Mouse (Mus musculus) left cerebral cortex, postnatal 4 days (tissue): ENCODE measurements around the gene 1700037C18Rik. TPM values are rescaled to one million over a fixed set of nuclear protein-coding genes. Genes with fewer than 3 reads are reported as not detected.

ENCODE experiments used
- DNase-seq: peaks from one replicate; pipeline ENCODE4 v3.0.0-alpha.2; 2022
- intact Hi-C: fragments of 180-260 bp; cut with DNase I; formaldehyde crosslinking; loops from one replicate; pipeline ENCODE4 v1.15.1; 2025
- total RNA-seq, 2 experiments: library from RNA; stranded (reverse); gene quantifications; 2 replicates each; pipeline ENCODE4 v1.2.3; 2021

The 1700037C18Rik gene
- 1 to 10 TPM; 7.0 to 9.4 TPM for total RNA-seq

DNA sequence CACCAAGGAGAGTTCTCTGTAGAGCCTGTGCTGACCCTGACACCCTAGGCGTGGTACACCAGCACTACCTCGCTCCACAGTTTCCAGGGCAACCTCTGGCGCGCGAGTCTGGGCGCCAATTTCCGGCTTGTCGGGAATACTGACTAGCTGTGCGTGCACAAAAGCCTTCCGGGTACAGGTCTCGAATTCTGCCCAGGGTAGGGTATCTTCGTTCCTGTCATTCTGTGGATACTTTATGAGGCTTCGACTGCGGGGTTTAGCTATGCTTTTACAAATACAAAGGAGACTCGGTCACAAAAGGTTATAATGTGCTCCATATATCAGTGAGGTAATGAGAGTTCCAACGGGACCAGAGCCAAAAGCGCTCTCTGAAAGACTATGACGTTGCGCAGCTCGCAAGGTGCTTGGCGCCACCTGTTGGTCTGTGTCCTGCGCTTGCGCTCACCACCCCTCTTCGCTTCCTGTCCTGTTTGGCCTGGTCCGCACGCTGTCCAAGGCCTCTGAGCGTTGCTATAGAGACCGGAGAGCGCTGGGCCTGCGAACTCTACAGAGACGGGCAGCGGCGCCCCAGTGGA, at the start of gene 1700037C18Rik, which contains the start of gene Cluap1:
TSS of gene 1700037C18Rik (minus strand) at position 153 of the 575 bp plus-strand sequence.
TSS of gene Cluap1 (plus strand) at position 265 of the 575 bp plus-strand sequence.
- intact Hi-C loops, result no loop called here

DNA sequence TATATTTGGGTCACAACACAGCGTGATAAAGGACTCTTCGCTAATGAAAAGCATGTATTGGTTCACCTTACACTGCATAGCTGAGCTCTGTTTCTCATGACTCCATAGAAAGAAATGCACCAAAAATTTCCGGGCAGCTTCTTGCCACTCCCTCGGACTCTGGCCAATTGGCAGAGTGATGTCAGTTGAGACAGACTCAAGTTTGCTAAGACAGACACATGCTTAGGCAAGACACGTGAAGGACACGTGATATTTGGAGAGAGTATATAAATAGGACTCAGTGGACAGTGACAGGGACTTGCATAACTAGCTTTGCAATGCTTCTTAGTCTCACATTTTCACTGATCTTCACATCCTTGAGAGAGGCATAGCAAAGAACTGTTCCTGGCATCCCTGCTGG, 47.9 kb upstream of the 1700037C18Rik start:
- intact Hi-C loops, result no loop called here
- no peak for DNase-seq

More for the DNA sequence above, at the start of gene 1700037C18Rik, which contains the start of gene Cluap1:
- peak; percentile 94 for DNase-seq

DNA sequence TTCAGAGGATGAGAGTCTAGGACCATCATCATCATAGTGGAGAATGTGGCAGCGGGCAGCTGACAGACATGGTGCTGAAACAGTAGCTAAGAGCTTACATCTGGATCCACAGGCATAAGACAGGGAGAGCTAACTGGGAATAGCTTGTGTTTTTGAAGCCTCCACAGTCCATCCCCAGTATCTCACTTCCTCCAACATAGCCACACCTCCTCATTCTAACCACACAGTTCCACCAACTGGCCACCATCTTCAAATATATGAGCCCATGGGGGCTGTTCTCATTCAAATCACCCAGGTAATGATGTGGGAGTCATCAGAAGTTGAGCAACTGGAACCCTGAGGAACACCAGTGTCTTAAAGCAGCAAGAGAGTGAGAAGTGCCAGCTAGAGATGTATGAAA, 42.7 kb upstream of the 1700037C18Rik start:
- DNase-seq, result no peak
- intact Hi-C loops, result no loop called here

DNA sequence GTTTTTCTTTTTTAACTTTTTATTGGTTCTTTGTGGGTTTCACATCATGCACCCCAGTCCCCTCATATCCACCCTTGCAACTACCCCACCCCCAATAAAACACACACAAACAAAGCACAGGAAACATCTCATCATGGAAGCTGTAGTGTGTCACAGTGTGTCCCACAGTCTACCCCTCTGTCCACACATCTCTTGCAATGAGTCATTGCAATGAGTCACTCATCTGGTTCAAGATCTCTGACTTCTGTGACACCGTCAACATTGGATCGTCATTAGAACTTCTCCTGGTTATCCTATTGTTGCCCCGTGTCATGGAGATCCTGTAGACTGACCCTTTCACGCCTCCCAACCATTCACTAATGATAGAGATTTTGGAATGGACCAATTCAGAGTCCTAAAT, 26.2 kb upstream of the 1700037C18Rik start:
- no peak for DNase-seq
- intact Hi-C loops, result no loop called here

DNA sequence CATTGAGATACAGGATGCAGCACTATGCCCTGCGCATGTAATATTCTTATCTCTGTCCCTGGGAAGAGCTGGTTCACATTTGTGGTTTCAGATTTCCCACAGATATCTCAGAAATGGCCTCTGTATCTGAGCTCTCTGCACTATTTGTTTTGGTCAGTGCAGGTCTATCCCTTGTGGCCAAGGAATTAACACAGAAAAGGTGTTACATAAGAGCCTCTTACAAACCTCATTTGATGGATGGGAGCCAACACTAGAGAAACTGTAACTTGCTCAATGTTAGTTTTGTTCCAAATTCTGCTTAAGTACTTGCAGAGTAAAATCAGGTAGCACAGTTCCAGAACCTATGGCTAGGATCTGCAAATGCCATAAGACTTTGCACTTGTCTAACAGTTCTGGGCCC, 25.6 kb upstream of the 1700037C18Rik start:
- DNase-seq, result no peak

DNA sequence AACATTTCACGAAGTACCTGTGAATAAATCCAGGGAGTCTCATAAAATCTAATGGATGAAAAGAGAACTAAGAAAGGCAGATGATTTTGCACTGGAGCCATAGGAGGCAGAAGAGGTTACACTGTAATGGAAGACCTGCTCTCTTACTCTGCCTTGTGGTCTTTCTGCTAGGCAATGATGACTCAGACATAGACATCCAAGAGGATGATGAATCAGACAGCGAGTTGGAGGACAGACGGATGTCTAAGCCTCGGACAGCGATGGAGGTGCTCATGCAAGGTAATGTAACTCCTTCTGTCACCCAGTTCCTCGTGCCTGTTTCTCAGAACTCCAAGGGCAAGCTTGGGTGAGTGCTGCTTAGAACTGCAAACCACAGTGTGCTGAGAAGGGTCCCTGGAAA, 25.0 kb upstream of the 1700037C18Rik start:
- DNase-seq, result no peak
- intact Hi-C loops, result no loop called here

More for the DNA sequence above, 25.6 kb upstream of the 1700037C18Rik start:
- intact Hi-C loops, result no loop called here

DNA sequence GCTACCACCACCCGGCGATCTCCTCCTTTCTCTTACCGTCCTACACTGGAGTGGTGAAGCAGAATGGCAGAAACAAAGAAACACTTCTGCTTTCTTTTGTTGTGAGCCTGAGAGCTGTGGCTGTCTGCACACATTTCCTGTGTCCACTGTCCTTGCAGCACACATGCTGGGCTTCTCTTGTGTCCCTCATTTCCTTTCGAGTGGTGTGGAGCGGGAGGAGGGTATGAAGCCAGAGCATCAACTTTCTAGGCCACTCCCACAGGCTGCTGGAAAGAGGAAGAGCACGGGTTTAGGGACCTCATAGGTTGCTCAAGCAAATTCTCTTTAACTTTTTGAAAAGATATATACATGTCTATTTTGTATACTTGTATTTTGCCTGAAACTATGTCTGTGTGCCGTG, 20.7 kb upstream of the 1700037C18Rik start:
- intact Hi-C loops, result loop anchor here (10.0 kb wide), 1 partner anchor 66 kb away; no protein-coding TSS in a partner anchor
- no peak for DNase-seq

DNA sequence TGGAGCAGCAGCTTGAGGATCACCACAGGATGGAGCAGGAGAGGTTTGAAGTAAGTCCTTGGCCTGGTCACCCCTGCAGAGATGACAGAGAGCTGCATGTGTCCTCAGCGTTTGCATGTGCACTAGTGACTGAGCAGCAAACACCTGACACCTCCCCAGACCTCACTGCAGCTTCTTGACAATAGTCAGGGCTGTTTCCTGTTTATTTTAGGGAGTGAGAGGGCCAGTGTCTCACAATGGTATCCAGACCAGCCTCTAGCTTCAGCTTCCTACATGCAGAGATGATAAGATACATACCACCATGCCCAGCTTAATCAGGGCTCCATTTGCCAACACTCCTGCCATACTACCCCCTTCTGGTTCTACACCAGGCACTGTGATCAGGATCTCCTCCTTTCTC, 20.1 kb upstream of the 1700037C18Rik start:
- intact Hi-C loops, result loop anchor here (10.0 kb wide), 1 partner anchor 66 kb away; no protein-coding TSS in a partner anchor
- no peak for DNase-seq

DNA sequence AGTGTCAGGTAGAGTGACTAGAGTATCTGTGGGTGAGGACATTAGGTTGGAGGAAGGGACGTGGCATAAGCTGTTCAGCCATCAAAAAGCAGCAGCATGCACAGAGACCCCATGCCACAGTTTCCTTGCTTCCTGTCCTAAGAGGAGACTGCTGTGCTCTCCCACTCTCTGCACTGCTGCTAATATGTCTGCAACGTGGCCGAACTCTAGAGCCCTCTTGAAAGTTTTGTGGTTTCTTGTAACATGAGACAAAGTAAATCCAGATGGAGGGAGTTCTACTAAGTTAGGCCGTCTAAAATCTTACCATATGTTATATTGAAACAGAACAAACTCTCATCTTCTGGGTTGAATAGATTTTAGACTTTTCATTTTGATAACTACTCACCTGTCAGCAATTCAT, 15.5 kb upstream of the 1700037C18Rik start:
- DNase-seq, result no peak
- intact Hi-C loops, result loop anchor here (10.0 kb wide), 1 partner anchor 71 kb away; no protein-coding TSS in a partner anchor

DNA sequence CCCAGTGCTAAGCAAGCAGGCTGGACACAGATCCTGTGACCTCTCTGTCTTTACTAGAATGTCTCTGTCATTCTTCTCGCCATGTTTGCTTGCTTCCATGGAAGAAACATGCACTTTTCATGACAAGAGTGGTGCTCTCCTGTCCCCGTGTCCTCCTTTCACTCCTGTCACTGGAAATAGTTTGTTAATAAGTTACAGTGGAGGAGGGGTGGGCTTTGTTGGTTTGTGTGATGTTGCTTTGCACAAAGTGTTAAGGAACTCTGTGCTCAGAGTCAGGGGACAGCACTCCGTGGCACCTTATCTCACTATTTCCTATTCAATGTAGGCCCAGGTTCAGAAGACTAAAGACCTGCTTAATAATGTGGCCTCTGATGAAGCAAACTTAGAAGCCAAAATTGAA, 15.0 kb upstream of the 1700037C18Rik start:
- DNase-seq, result no peak
- intact Hi-C loops, result loop anchor here (10.0 kb wide), 1 partner anchor 71 kb away; no protein-coding TSS in a partner anchor

DNA sequence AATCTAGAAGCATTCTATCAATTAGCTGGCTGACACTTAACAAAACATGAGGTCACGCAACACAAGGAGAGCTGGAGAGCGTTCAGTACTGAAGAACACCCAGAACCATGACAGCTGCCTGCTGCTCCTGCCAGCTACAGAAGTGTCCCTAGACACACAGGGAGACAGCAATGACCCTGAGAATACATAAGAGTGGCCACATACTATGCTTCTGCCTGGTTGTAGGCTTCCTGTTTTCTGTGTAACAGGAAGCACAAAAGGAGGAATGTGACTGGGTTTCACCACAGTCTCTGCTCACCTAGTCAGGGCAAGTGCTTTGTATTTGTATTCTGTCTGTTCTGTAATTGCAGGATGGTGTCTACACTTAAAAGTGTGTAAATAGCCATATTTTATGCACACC, 12.3 kb upstream of the 1700037C18Rik start:
- intact Hi-C loops, result loop anchor here (10.0 kb wide), 1 partner anchor 74 kb away; no protein-coding TSS in a partner anchor

DNA sequence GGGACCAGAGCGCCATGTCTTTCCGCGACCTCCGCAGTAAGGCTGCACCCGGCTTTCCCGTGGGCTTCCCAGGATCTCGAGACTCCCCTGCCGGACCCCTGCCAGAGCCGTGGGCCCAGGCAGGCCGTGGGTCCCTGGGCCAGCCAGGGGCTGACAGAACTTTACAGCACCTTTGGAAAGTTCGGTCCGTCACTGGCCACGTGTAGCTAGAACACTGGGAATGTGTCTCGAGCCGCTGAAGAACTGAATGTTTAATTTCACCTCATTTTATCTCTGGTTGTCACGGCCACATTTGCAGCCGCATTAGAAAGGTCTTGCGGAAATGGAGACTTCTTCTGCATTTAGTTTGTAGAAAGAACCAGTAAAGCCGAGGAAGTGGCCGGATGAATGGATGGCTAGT, 629 bp upstream of the 1700037C18Rik start:
- intact Hi-C loops, result no loop called here
- no peak for DNase-seq

More for the DNA sequence above, 12.3 kb upstream of the 1700037C18Rik start:
- DNase-seq, result no peak

DNA sequence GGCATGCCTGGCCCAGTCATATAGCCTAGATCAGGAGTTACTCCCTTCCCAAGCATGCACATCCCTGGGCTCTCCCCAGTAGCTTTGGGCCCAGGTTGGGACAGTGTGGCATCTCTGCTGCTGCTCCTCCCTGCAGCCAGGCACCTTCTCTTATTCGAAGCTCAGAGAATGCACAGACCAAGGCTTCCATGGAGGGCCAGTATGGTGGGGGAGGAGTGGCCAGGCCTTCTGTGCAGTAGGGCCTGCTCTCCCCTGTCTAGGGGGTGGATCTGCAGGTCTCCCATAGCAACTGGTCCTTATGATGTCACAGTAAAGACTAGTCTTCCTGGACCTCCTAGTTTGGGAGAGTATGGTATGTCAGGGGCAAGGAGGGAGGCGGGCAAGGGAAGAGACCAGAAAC, 1.0 kb downstream of the 1700037C18Rik start:
- intact Hi-C loops, result no loop called here
- no peak for DNase-seq

DNA sequence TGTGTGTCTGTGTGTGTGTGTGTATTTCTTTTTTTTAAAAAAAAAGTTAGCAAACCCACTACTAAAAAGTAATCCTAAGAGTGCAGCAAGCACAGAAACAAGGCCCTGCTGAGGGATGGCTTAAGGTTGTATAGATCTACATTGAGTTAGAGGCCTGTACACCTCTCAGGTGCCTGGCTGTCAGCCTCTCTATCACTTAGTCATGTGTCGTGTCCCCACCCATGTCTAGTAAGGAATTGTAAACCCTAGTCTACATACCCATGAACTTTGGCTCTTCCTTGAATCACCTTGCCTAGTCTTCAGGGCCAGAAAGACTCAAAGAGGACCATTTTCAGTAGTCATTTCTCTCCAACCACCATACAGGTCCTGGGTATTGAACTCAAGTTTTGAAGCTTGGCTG, 11.9 kb downstream of the 1700037C18Rik start:
- DNase-seq, result no peak
- intact Hi-C loops, result no loop called here

DNA sequence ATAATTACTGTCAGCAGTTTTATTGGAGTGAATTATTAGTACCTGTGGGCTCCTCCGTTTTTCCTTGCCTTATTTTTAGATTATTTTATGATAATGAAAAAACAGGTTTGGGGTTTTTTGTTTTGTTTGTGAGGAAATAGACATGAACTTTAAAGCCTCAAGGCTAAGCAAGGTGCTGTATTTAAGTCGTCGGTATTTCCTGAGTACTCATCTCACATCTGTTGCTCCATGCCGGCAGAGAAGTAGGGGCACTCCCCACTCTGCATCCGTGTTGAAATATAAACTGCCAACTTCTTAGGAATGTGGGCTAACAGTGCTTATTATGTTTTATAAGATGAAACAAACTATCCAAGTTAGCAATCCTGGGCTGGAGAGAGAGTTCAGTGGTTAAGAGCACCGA, 12.4 kb downstream of the 1700037C18Rik start:
- intact Hi-C loops, result no loop called here

DNA sequence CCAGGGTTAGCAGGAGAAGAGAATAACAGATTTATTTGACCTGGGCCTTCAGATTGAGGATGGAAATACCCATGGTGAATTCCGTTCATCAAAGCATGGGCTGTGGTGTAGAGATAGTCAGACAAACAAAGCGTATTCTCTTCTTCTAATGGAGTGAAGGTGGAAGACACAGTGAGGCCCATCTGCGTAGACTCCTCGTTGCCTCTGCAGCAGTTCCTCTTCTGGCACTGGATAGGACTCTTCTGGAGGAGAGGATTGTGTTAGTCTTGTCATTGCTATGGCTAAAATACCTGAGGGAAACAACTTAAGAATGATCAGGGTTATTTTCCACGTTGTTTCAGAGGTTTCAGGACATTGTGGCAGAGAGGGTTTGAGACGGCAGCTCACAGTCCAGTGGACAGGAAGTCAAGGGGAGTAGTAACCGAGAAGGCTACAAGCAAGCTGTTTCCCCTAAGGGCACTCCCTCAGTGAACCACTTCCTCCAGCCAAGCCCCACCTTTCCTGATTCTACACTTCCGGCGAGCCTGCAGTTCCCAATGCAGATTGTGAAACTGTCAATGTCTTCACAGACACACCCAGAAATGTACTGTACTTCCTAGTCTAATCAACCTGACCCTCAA, 13.2 kb downstream of the 1700037C18Rik start:
- intact Hi-C loops, result no loop called here
- no peak for DNase-seq

More for the DNA sequence above, 12.4 kb downstream of the 1700037C18Rik start:
- DNase-seq, result no peak

DNA sequence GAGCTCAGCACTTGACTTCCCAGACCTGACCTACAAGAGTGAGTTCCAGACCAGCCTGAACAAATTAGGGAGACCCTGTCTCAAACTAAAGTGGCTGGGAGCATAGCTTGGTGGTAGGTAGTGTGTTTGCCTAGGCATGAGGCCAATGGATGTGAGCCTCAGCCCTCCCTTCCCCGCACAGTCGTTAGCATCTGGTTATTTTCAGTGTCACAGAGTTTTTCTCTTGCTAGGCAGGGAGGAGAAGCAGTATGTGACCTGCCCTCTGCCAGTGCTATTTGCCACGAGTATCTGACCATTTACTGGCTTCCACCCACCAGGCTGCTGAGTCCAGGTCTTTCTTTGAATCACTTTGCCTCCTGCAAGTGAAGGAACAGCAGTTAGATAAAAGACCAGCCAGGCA, 14.8 kb downstream of the 1700037C18Rik start:
- no peak for DNase-seq
- intact Hi-C loops, result no loop called here

DNA sequence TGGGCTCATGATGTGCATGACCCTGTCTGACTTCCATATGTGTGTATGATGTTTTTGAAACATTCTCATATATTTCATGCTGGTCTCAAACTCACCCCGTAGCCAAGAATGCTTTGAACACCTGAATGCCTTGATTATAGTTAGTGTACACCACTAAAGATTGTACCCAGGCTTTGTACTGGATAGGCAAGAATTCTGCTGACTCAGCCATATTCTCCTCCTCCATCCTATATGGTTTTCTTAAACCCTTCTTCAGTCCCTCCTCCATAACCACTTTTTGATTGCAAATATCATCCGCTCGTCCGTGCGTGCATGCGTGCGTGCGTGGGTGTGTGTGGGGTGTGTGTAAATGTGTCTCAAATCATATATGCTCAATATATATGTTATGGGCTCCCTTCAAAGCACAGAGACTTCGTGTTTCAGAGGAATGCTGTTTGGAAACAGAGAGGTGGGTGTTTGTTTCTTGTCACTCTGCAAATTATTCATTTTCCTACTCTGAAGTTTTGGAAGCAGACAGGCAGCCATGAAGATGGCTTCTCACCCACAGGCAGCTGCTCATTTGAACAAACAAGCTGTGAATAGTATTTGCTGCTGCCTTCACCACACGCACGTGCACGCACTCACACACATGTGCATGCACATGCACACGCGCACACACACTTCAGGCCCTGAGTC, 16.7 kb downstream of the 1700037C18Rik start:
- intact Hi-C loops, result no loop called here
- DNase-seq, result no peak

DNA sequence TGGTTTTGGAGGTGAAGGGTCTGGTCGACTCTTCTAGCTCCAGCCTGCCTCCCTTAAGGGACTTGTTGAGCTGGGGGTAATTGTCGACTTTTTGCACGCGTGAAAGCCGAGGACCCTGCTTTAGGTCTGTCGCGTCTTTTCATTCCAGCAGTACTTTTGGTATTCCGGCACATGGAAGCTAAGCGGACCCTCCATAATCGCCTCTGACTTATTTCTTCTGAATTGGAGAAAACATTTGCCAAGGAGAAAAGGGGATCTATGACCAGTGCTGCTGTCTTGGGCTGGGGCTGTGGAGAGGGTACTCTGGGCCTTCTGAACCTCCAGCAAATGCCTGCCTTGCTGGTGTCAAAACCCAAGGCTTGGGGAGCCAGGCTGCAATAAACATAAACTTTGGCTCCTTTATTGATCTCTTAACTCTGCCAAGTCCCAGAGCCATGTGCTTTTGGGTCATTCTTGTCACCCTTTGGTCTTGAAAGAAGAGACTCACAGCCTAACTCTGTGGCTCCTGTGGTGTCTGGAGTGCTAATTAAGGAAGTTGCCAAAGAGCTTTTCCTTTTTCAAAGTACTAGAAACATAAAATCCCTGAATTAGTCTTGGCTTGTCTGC, 23.3 kb downstream of the 1700037C18Rik start:
- no peak for DNase-seq
- intact Hi-C loops, result no loop called here

DNA sequence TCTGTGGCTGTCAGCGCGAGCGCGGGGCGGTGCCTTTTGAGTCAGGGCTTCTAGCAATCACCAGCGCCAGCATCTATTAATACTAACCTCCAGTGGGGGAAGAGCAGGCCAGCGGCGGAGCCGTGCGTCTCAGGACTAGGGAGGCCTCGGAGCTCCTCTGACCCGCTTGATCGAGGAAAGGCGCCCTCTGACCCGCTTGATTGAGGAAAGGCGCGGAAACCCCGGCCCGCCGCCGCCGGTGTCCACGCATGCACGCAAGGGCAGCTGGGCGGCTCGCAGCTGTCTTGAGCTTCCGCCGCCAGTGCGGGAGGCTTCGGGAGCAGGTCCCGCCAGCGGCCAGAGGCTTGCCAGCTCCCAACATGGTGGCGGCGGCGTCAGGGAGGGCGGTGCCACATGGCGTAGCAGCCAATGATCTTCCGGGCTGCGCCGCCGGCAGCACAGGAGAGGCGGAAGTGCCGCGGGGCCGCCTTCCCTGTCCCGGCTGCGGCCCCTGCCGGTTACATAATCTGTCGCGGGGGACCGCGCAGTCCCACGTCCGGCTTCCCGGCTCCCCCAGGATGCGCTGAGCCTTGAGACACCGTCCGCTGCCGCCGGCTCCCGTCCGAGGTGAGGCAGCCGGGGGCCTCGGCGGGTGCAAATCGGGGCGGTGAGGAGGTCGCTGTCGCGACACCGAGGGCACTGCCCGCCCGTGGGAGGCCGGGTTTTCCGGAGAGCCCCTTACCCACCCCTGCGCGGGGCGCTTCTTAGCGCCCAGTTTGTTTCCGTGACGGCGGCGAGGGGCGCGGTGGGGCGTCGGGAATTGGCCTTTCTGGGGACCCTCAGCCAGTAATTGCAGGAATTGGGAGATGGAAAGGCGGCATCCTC, 24.1 kb downstream of the 1700037C18Rik start, which contains the start of the genes Zfp597 and Gm20695:
TSS of gene Zfp597 (minus strand) at position 361 of the 864 bp plus-strand sequence.
TSS of gene Gm20695 (plus strand) at position 448 of the 864 bp plus-strand sequence.
- intact Hi-C loops, result no loop called here

More for the DNA sequence above, 24.1 kb downstream of the 1700037C18Rik start, which contains the start of the genes Zfp597 and Gm20695:
- peak; percentile 95 for DNase-seq
